Mouse (Mus musculus) midbrain, postnatal 0 days (tissue): ENCODE results near the gene Taco1. TPM values are rescaled to one million over a fixed set of nuclear protein-coding genes. Genes with fewer than 3 reads are reported as not detected.
"Not testable (repeated sequence)": the region's sequence is repeated elsewhere in the genome, so short reads cannot be mapped to it uniquely, and the experiment has no call there.

Source experiments
- ATAC-seq: fragments of 200-750 bp; cut with Nextera tagmentation; 2 replicates; pipeline ENCODE4 v1.8.0; 2017; ENCODE audit warnings: moderate number of reproducible peaks, mild to moderate bottlenecking, moderate TSS enrichment, moderate library complexity; ENCODE audit not compliant: low FRiP score
- DNase-seq: peaks from one replicate; pipeline ENCODE4 v3.0.0-alpha.2; 2015; ENCODE audit warnings: low spot score
- H3K27ac ChIP-seq: fragments of 300-500 bp; sonication (generic); 2 replicates; pipeline ENCODE4 v1.5.1; 2014; ENCODE audit warnings: low read depth, mild to moderate bottlenecking, low read length, mixed read lengths
- H3K27me3 ChIP-seq: fragments of 300-500 bp; sonication (generic); 2 replicates; pipeline ENCODE4 v1.6.1; 2014; ENCODE audit warnings: low read length, control low read depth, mixed read lengths; ENCODE audit not compliant: insufficient read depth
- H3K36me3 ChIP-seq: fragments of 300-500 bp; sonication (generic); 2 replicates; pipeline ENCODE4 v1.6.1; 2014; ENCODE audit warnings: low read length, control low read depth, mixed read lengths; ENCODE audit not compliant: insufficient read depth
- H3K4me1 ChIP-seq: fragments of 300-500 bp; sonication (generic); 2 replicates; pipeline ENCODE4 v1.6.1; 2014; ENCODE audit warnings: mild to moderate bottlenecking, control low read depth, antibody characterized with exemption, low read length, mixed read lengths; ENCODE audit not compliant: insufficient read depth
- H3K4me2 ChIP-seq: fragments of 300-500 bp; sonication (generic); 2 replicates; pipeline ENCODE4 v1.6.1; 2014; ENCODE audit warnings: low read depth, mild to moderate bottlenecking, low read length, mixed read lengths; ENCODE audit not compliant: poor library complexity, severe bottlenecking
- H3K4me3 ChIP-seq: fragments of 300-500 bp; sonication (generic); 2 replicates; pipeline ENCODE4 v1.5.1; 2014; ENCODE audit warnings: low read depth, mild to moderate bottlenecking, low read length, moderate library complexity
- H3K9ac ChIP-seq: fragments of 300-500 bp; sonication (generic); replicated peaks from 2 replicates; pipeline ENCODE4 v1.6.1; 2014; ENCODE audit warnings: mild to moderate bottlenecking, low read length, moderate library complexity, mixed read lengths; ENCODE audit not compliant: poor library complexity, severe bottlenecking
- H3K9me3 ChIP-seq: fragments of 300-500 bp; sonication (generic); 2 replicates; pipeline ENCODE4 v1.6.1; 2016; ENCODE audit warnings: low read length, control low read depth
- CTCF ChIP-seq: IDR thresholded peaks from 2 replicates; pipeline ENCODE4 v1.5.1; 2016; ENCODE audit warnings: antibody characterized with exemption, mild to moderate bottlenecking
- WGBS: fragments of 180-500 bp; shearing (Covaris S2); extraction: QIAGEN DNeasy Blood & Tissue Kit; methylation state at CpG from one replicate; pipeline ENCODE4 v1.1.7; 2014; 5-methylcytosine and 5-hydroxymethylcytosine counted together
- polyA plus RNA-seq: library from polyadenylated mRNA; unstranded; fragments of >200 nt; fragmentation: Nextera tagmentation; extraction: Ambion mirVana; gene quantifications from 2 replicates; pipeline ENCODE4 v1.2.1, GENCODE M21; 2015
- total RNA-seq: library from RNA; depleted of rRNA; stranded (reverse); fragments of >200 nt; gene quantifications from 2 replicates; pipeline ENCODE4 v1.2.3, GENCODE M21; 2014

Gene Taco1
- total and polyA plus RNA-seq, 2 experiments from 2014 or later = 5.1 to 17.3 TPM

GRCm38 (mm10) chr11:106065073-106065922 lies 563 bp upstream of the Taco1 start:
- no peak for DNase-seq
- Histone ChIP-seq H3K27me3 (no peaks in the 10 kb centered on the region), H3K36me3 (no peaks in the 10 kb centered on the region), H3K4me1 (no peaks in the 10 kb centered on the region), H3K4me2 (peak overlapping the region; percentile 84), H3K9me3 (no peaks in the 10 kb centered on the region), H3K9ac (peak overlapping the region; percentile 58; the same call in 1 of the 2 replicates), H3K27ac (no peak overlapping the region), H3K4me3 (peak overlapping the region; percentile 41)
- WGBS = 45% methylated on average over 18 of the region's 18 CpGs
- TF ChIP-seq CTCF = no peak
- no peak for ATAC-seq

- H3K36me3 ChIP-seq, H3K4me1 ChIP-seq, H3K27me3 ChIP-seq, ATAC-seq, H3K9me3 ChIP-seq: not testable (repeated sequence)
- DNase-seq = peak; percentile 54
- WGBS = 23% methylated on average over 23 of the region's 23 CpGs
- peak overlapping the region; percentile 64 for H3K27ac ChIP-seq
- H3K4me3 ChIP-seq = peak overlapping the region; percentile 41
- peak overlapping the region; percentile 84 for H3K4me2 ChIP-seq
- peak overlapping the region; percentile 58 for H3K9ac ChIP-seq
These were observed 755 bp downstream of the Taco1 start for GRCm38 (mm10) chr11:106066616-106067015.

- Histone ChIP-seq H3K4me3 (no peak overlapping the region), H3K36me3 (peaks cover 11% of the 10 kb centered on the region), H3K4me2 (no peak overlapping the region), H3K9ac (no peak overlapping the region), H3K9me3 (no peaks in the 10 kb centered on the region), H3K27me3 (no peaks in the 10 kb centered on the region), H3K27ac (no peak overlapping the region), H3K4me1 (no peaks in the 10 kb centered on the region)
- TF ChIP-seq CTCF = no peak
- 87% methylated on average over 3 of the region's 3 CpGs for WGBS
- no peak for ATAC-seq
- no peak for DNase-seq
These were observed 7.9 kb downstream of the Taco1 start for GRCm38 (mm10) chr11:106073774-106074173.

GRCm38 (mm10) chr11:106076321-106076720 lies 10.5 kb downstream of the Taco1 start:
- no peaks in the 10 kb centered on the region for H3K9me3 ChIP-seq
- no peaks in the 10 kb centered on the region for H3K27me3 ChIP-seq
- ATAC-seq = no peak
- TF ChIP-seq CTCF = peak; percentile 77
- peak; percentile 60 for DNase-seq
- 8% methylated on average over 4 of the region's 4 CpGs for WGBS
- no peak overlapping the region for H3K4me3 ChIP-seq
- no peak overlapping the region for H3K27ac ChIP-seq
- no peak overlapping the region for H3K9ac ChIP-seq
- no peaks in the 10 kb centered on the region for H3K4me1 ChIP-seq
- no peak overlapping the region for H3K4me2 ChIP-seq
- H3K36me3 ChIP-seq = peaks cover 11% of the 10 kb centered on the region

- Histone ChIP-seq H3K9ac (peak within 1 kb of the TSS; percentile 85), H3K4me1 (peaks cover 7% of the 10 kb centered on the region), H3K36me3 (no peaks in the 10 kb centered on the region), H3K4me3 (peak within 1 kb of the TSS; percentile 99), H3K4me2 (peak within 1 kb of the TSS; percentile 81), H3K27me3 (no peaks in the 10 kb centered on the region), H3K27ac (peak within 1 kb of the TSS; percentile 88), H3K9me3 (no peaks in the 10 kb centered on the region)
- TF ChIP-seq CTCF = peak; percentile 77
- ATAC-seq = peak; percentile 99
- WGBS = 2% methylated on average over 61 of the region's 69 CpGs
- peak; percentile 100 for DNase-seq
These were observed 18.1 kb downstream of the Taco1 start, which contains the start of gene Map3k3 for GRCm38 (mm10) chr11:106083708-106084701. Map3k3 (plus strand) TSS chr11:106084613.
